Mouse (Mus musculus) midbrain, embryonic 11.5 days (tissue): ENCODE data around the gene Gli3. TPM values are rescaled to one million over a fixed set of nuclear protein-coding genes. Genes with fewer than 3 reads are reported as not detected.

Experiments
- ATAC-seq: fragments of 200-750 bp; cut with Nextera tagmentation; 2 replicates; pipeline ENCODE4 v1.8.0; 2017; ENCODE audit warnings: moderate TSS enrichment, moderate library complexity; ENCODE audit not compliant: low FRiP score
- DNase-seq: peaks from one replicate; pipeline ENCODE4 v3.0.0; 2015; ENCODE audit warnings: low spot score; ENCODE audit errors: missing footprints
- H3K27ac ChIP-seq: fragments of 300-500 bp; sonication (generic); 2 replicates; pipeline ENCODE4 v1.5.1; 2014; ENCODE audit warnings: low read depth, low read length
- H3K27me3 ChIP-seq: fragments of 300-500 bp; sonication (generic); 2 replicates; pipeline ENCODE4 v1.6.1; 2014; ENCODE audit warnings: mild to moderate bottlenecking, low read length, moderate library complexity, mixed read lengths; ENCODE audit not compliant: control insufficient read depth, insufficient read depth
- H3K36me3 ChIP-seq: fragments of 300-500 bp; sonication (generic); 2 replicates; pipeline ENCODE4 v1.6.1; 2014; ENCODE audit warnings: mild to moderate bottlenecking, low read length, moderate library complexity, mixed read lengths; ENCODE audit not compliant: control insufficient read depth, insufficient read depth
- H3K4me1 ChIP-seq: fragments of 300-500 bp; sonication (generic); 2 replicates; pipeline ENCODE4 v1.6.1; 2014; ENCODE audit warnings: low read length; ENCODE audit not compliant: control insufficient read depth, insufficient read depth
- H3K4me2 ChIP-seq: fragments of 300-500 bp; sonication (generic); 2 replicates; pipeline ENCODE4 v1.6.1; 2014; ENCODE audit warnings: mild to moderate bottlenecking, moderate library complexity
- H3K4me3 ChIP-seq: fragments of 300-500 bp; sonication (generic); 2 replicates; pipeline ENCODE4 v1.5.1; 2014; ENCODE audit warnings: low read depth, low read length
- H3K9ac ChIP-seq: fragments of 300-500 bp; sonication (generic); 2 replicates; pipeline ENCODE4 v1.6.1; 2014; ENCODE audit warnings: low read length
- H3K9me3 ChIP-seq: fragments of 300-500 bp; sonication (generic); 2 replicates; pipeline ENCODE4 v1.6.1; 2016; ENCODE audit warnings: low read length; ENCODE audit not compliant: control insufficient read depth
- WGBS: fragments of 180-500 bp; shearing (Covaris S2); extraction: QIAGEN DNeasy Blood & Tissue Kit; methylation state at CpG from one replicate; pipeline ENCODE4 v1.1.7; 2014; 5-methylcytosine and 5-hydroxymethylcytosine counted together
- polyA plus RNA-seq: library from polyadenylated mRNA; unstranded; fragments of >200 nt; fragmentation: Nextera tagmentation; extraction: Ambion mirVana; gene quantifications from 2 replicates; pipeline ENCODE4 v1.2.1, GENCODE M21; 2014

Gli3 gene
- polyA plus RNA-seq, 1 experiment from 2014 or later: 41.5 TPM

DNA sequence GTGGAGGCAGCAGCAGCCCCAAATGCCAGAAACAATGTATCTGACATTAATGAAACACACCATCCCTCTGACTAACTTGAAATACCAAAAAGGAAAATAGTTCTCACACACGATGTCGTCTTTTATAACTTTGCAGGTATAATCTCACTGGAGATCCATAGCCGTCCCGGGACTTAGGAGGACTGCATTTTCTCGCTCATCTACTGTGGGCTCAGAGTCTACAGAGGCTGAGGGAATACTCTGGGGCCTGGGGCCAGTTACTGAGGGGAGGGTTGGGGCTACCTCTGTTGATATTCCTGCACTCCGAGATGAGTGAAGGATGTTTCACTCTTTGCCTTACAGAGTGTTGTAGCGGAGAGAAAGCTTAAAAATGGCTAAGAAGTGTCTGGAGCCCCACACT, 1.1 kb upstream of the Gli3 start:
- ATAC-seq (no peak), DNase-seq (no peak)
- peak overlapping the region; percentile 98; the same call in 1 of the 2 replicates for H3K9ac ChIP-seq
- H3K27ac ChIP-seq: peak overlapping the region; percentile 57
- H3K36me3 ChIP-seq: no peaks in the 10 kb centered on the region
- no peaks in the 10 kb centered on the region for H3K9me3 ChIP-seq
- peaks cover 4% of the 10 kb centered on the region for H3K27me3 ChIP-seq
- H3K4me3 ChIP-seq: peak overlapping the region; percentile 90
- WGBS: 13% methylated on average over 7 of the region's 7 CpGs
- H3K4me2 ChIP-seq: peak overlapping the region; percentile 71
- H3K4me1 ChIP-seq: peaks cover 5% of the 10 kb centered on the region

GRCm38 (mm10) chr13:15463492-15464080, 551 bp downstream of the Gli3 start:
- peak overlapping the region; percentile 90 for H3K4me3 ChIP-seq
- H3K27ac ChIP-seq: peak overlapping the region; percentile 98
- DNase-seq (no peak), ATAC-seq (peak; percentile 81)
- H3K9ac ChIP-seq: peak overlapping the region; percentile 98
- no peaks in the 10 kb centered on the region for H3K9me3 ChIP-seq
- peaks cover 12% of the 10 kb centered on the region for H3K4me1 ChIP-seq
- H3K4me2 ChIP-seq: peak overlapping the region; percentile 71
- under 1% methylated on average over 68 of the region's 70 CpGs for WGBS
- peaks cover 4% of the 10 kb centered on the region for H3K27me3 ChIP-seq
- H3K36me3 ChIP-seq: no peaks in the 10 kb centered on the region

- Histone ChIP-seq H3K9me3 (no peaks in the 10 kb centered on the region), H3K4me3 (peak overlapping the region; percentile 90), H3K27ac (peak overlapping the region; percentile 98), H3K4me1 (peaks cover 14% of the 10 kb centered on the region), H3K36me3 (no peaks in the 10 kb centered on the region), H3K4me2 (peak overlapping the region; percentile 71), H3K27me3 (peaks cover 4% of the 10 kb centered on the region), H3K9ac (peak overlapping the region; percentile 98)
- peak; percentile 5; the same call in 1 of the 2 replicates for ATAC-seq
- peak; percentile 94 for DNase-seq
- under 1% methylated on average over 51 of the region's 51 CpGs for WGBS
Observed at GRCm38 (mm10) chr13:15464081-15464526, 1.1 kb downstream of the Gli3 start.

GRCm38 (mm10) chr13:15464741-15465250, 1.8 kb downstream of the Gli3 start:
- Histone ChIP-seq H3K9ac (peak overlapping the region; percentile 98), H3K27ac (peak overlapping the region; percentile 98), H3K4me2 (peak overlapping the region; percentile 71), H3K4me3 (peak overlapping the region; percentile 90), H3K4me1 (peaks cover 19% of the 10 kb centered on the region), H3K36me3 (no peaks in the 10 kb centered on the region), H3K9me3 (no peaks in the 10 kb centered on the region), H3K27me3 (peaks cover 4% of the 10 kb centered on the region)
- ATAC-seq: no peak
- under 1% methylated on average over 11 of the region's 11 CpGs for WGBS
- DNase-seq: peak; percentile 94

GRCm38 (mm10) chr13:15466496-15466895, 3.5 kb downstream of the Gli3 start:
- Histone ChIP-seq H3K27me3 (peaks cover 4% of the 10 kb centered on the region), H3K9ac (peak overlapping the region; percentile 69), H3K4me2 (peak overlapping the region; percentile 71), H3K9me3 (no peaks in the 10 kb centered on the region), H3K36me3 (no peaks in the 10 kb centered on the region), H3K4me1 (peaks cover 31% of the 10 kb centered on the region), H3K27ac (no peak overlapping the region; the same call in 1 of the 2 replicates), H3K4me3 (peak overlapping the region; percentile 90)
- DNase-seq: no peak
- ATAC-seq: no peak
- 12% methylated on average over 6 of the region's 6 CpGs for WGBS

- WGBS: 7% methylated on average over 3 of the region's 3 CpGs
- Histone ChIP-seq H3K36me3 (no peaks in the 10 kb centered on the region), H3K4me1 (peaks cover 28% of the 10 kb centered on the region), H3K9ac (peak overlapping the region; percentile 69), H3K9me3 (no peaks in the 10 kb centered on the region), H3K4me2 (peak overlapping the region; percentile 71), H3K27ac (no peak overlapping the region; the same call in 1 of the 2 replicates), H3K27me3 (peaks cover 4% of the 10 kb centered on the region), H3K4me3 (peak overlapping the region; percentile 90)
- ATAC-seq (no peak), DNase-seq (peak; percentile 81)
Observed at GRCm38 (mm10) chr13:15467409-15467808, 4.4 kb downstream of the Gli3 start.

- peaks cover 3% of the 10 kb centered on the region for H3K27me3 ChIP-seq
- no peaks in the 10 kb centered on the region for H3K9me3 ChIP-seq
- 16% methylated on average over 4 of the region's 4 CpGs for WGBS
- H3K4me2 ChIP-seq: peak overlapping the region; percentile 71
- DNase-seq (peak; percentile 83), ATAC-seq (no peak)
- no peak overlapping the region for H3K27ac ChIP-seq
- peaks cover 28% of the 10 kb centered on the region for H3K4me1 ChIP-seq
- no peaks in the 10 kb centered on the region for H3K36me3 ChIP-seq
- H3K9ac ChIP-seq: no peak overlapping the region
- peak overlapping the region; percentile 90; the same call in 1 of the 2 replicates for H3K4me3 ChIP-seq
Observed at GRCm38 (mm10) chr13:15468421-15468820, 5.4 kb downstream of the Gli3 start.

- Histone ChIP-seq H3K4me3 (no peak overlapping the region), H3K9ac (no peak overlapping the region), H3K4me2 (no peak overlapping the region; the same call in 1 of the 2 replicates), H3K4me1 (peaks cover 28% of the 10 kb centered on the region), H3K27me3 (no peaks in the 10 kb centered on the region; the same call in 1 of the 2 replicates), H3K9me3 (no peaks in the 10 kb centered on the region), H3K27ac (no peak overlapping the region), H3K36me3 (no peaks in the 10 kb centered on the region)
- no peak for ATAC-seq
- DNase-seq: peak; percentile 81
- WGBS: 46% methylated on average over 3 of the region's 3 CpGs
Observed at GRCm38 (mm10) chr13:15470056-15470455, 7.0 kb downstream of the Gli3 start.

- WGBS: 83% methylated on average over 3 of the region's 3 CpGs
- Histone ChIP-seq H3K4me3 (no peak overlapping the region), H3K27ac (no peak overlapping the region), H3K9ac (no peak overlapping the region), H3K9me3 (no peaks in the 10 kb centered on the region), H3K36me3 (no peaks in the 10 kb centered on the region), H3K4me1 (peaks cover 27% of the 10 kb centered on the region), H3K27me3 (no peaks in the 10 kb centered on the region), H3K4me2 (no peak overlapping the region)
- DNase-seq (no peak), ATAC-seq (no peak)
Observed at GRCm38 (mm10) chr13:15472712-15473111, 9.7 kb downstream of the Gli3 start.
